Mouse (Mus musculus) cerebellum, adult 2 months (tissue): Measurements from ENCODE around the gene Pard3b.

Experiments
- CTCF ChIP-seq: fragments of 200-500 bp; IDR thresholded peaks from 2 replicates; pipeline ENCODE4 v1.5.1; 2011; ENCODE audit warnings: low read depth, mild to moderate bottlenecking, control low read depth, low read length, moderate library complexity, borderline replicate concordance; ENCODE audit not compliant: insufficient read depth
- POLR2A ChIP-seq: fragments of 200-500 bp; IDR thresholded peaks from 2 replicates; pipeline ENCODE4 v1.6.1; 2011; ENCODE audit warnings: low read length, control low read depth, borderline replicate concordance; ENCODE audit not compliant: insufficient read depth

- TF ChIP-seq CTCF = no peak
- TF ChIP-seq POLR2A = no peak
Measured at GRCm38 (mm10) chr1:62254316-62254715, 615.7 kb downstream of the Pard3b start.
